Mouse (Mus musculus) lung, postnatal 36 days (tissue): ENCODE measurements around the gene Myg1.

Source experiments
- DNase-seq: peaks from one replicate; pipeline ENCODE4 v3.0.0; 2022; ENCODE audit warnings: mixed read lengths

The Myg1 gene

GRCm38 (mm10) chr15:102331610-102332015 lies at the start of gene Myg1:
Gene Myg1, plus strand, starts transcription at chr15:102331709.
- peak; percentile 90 for DNase-seq

- DNase-seq = no peak
These were observed 48.8 kb upstream of the Myg1 start for GRCm38 (mm10) chr15:102282463-102283292.

GRCm38 (mm10) chr15:102283648-102284047 lies 47.9 kb upstream of the Myg1 start:
- DNase-seq = no peak

GRCm38 (mm10) chr15:102287395-102287794 lies 44.1 kb upstream of the Myg1 start:
- peak; percentile 73 for DNase-seq

GRCm38 (mm10) chr15:102295633-102296367 lies 35.7 kb upstream of the Myg1 start, which contains the start of gene Espl1:
Gene Espl1, plus strand, starts transcription at chr15:102296266.
- peak; percentile 98 for DNase-seq

- no peak for DNase-seq
These were observed 35.0 kb upstream of the Myg1 start for GRCm38 (mm10) chr15:102296368-102297006.

GRCm38 (mm10) chr15:102302542-102302941 lies 29.0 kb upstream of the Myg1 start:
- DNase-seq = peak; percentile 82

GRCm38 (mm10) chr15:102308717-102309116 lies 22.8 kb upstream of the Myg1 start:
- DNase-seq = no peak

- DNase-seq = peak; percentile 81
These were observed 21.2 kb upstream of the Myg1 start for GRCm38 (mm10) chr15:102310074-102310845.

- no peak for DNase-seq
These were observed 20.0 kb upstream of the Myg1 start for GRCm38 (mm10) chr15:102311489-102311888.

- peak; percentile 32 for DNase-seq
These were observed 16.2 kb upstream of the Myg1 start for GRCm38 (mm10) chr15:102315292-102315691.

- DNase-seq = peak; percentile 91
These were observed 15.2 kb upstream of the Myg1 start for GRCm38 (mm10) chr15:102316263-102316662.

GRCm38 (mm10) chr15:102324654-102325473 lies 6.6 kb upstream of the Myg1 start:
- DNase-seq = peak; percentile 36

- DNase-seq = peak; percentile 91
These were observed 5.4 kb upstream of the Myg1 start, which contains the start of gene Pfdn5 for GRCm38 (mm10) chr15:102326022-102326576. Gene Pfdn5, plus strand, starts transcription at chr15:102326116.

GRCm38 (mm10) chr15:102326892-102327291 lies 4.6 kb upstream of the Myg1 start:
- no peak for DNase-seq

- no peak for DNase-seq
These were observed 3.7 kb downstream of the Myg1 start for GRCm38 (mm10) chr15:102335254-102335653.

GRCm38 (mm10) chr15:102335925-102336324 lies 4.4 kb downstream of the Myg1 start:
- DNase-seq = peak; percentile 41

- DNase-seq = no peak
These were observed 5.4 kb downstream of the Myg1 start for GRCm38 (mm10) chr15:102336946-102337345.

- no peak for DNase-seq
These were observed 8.1 kb downstream of the Myg1 start for GRCm38 (mm10) chr15:102339612-102340011.

GRCm38 (mm10) chr15:102341580-102341979 lies 10.1 kb downstream of the Myg1 start:
- peak; percentile 77 for DNase-seq

GRCm38 (mm10) chr15:102344490-102344889 lies 13.0 kb downstream of the Myg1 start:
- no peak for DNase-seq
